Mouse (Mus musculus) heart, embryonic 14.5 days (tissue): ENCODE measurements around the gene Vps54. TPM values are rescaled to one million over a fixed set of nuclear protein-coding genes. Genes with fewer than 3 reads are reported as not detected.

Experiments
- ATAC-seq: fragments of 200-750 bp; cut with Nextera tagmentation; 2 replicates; pipeline ENCODE4 v1.8.0; 2017; ENCODE audit warnings: low read depth, moderate TSS enrichment; ENCODE audit not compliant: insufficient number of reproducible peaks, insufficient read depth, low FRiP score
- H3K27ac ChIP-seq, 2 experiments: fragments of 200-500 bp in 1 of 2; fragments of 300-500 bp in 1 of 2; sonication (generic) in 1 of 2; replicated peaks in 1 of 2; 2 replicates each; pipeline ENCODE4 v1.5.1; 2012 to 2014; ENCODE audit warnings: low read depth in 2 of 2, low read length in 2 of 2, control low read depth in 1 of 2, mild to moderate bottlenecking in 1 of 2, mixed read lengths in 1 of 2; ENCODE audit not compliant: control insufficient read depth in 1 of 2, insufficient read depth in 1 of 2
- H3K27me3 ChIP-seq: fragments of 300-500 bp; sonication (generic); 2 replicates; pipeline ENCODE4 v1.6.1; 2014; ENCODE audit warnings: mild to moderate bottlenecking, low read length, control low read depth; ENCODE audit not compliant: control insufficient read depth, insufficient read depth
- H3K36me3 ChIP-seq: fragments of 300-500 bp; sonication (generic); 2 replicates; pipeline ENCODE4 v1.6.1; 2014; ENCODE audit warnings: mild to moderate bottlenecking, control low read depth, low read length, mixed read lengths; ENCODE audit not compliant: control insufficient read depth, insufficient read depth
- H3K4me1 ChIP-seq, 2 experiments: fragments of 200-500 bp in 1 of 2; fragments of 300-500 bp in 1 of 2; sonication (generic) in 1 of 2; 2 replicates each; pipeline ENCODE4 v1.6.1; 2012 to 2014; ENCODE audit warnings: low read length in 2 of 2, control low read depth in 1 of 2, mixed read lengths in 1 of 2; ENCODE audit not compliant: control insufficient read depth in 2 of 2, insufficient read depth in 2 of 2
- H3K4me2 ChIP-seq: fragments of 300-500 bp; sonication (generic); 2 replicates; pipeline ENCODE4 v1.6.1; 2014; ENCODE audit warnings: mild to moderate bottlenecking, low read length
- H3K4me3 ChIP-seq, 2 experiments: fragments of 200-500 bp in 1 of 2; fragments of 300-500 bp in 1 of 2; sonication (generic) in 1 of 2; 2 replicates each; pipeline ENCODE4 v1.5.1; 2012 to 2014; ENCODE audit warnings: low read length in 2 of 2, mild to moderate bottlenecking in 2 of 2, control low read depth in 1 of 2, low read depth in 1 of 2, moderate library complexity in 1 of 2; ENCODE audit not compliant: control insufficient read depth in 1 of 2, insufficient read depth in 1 of 2
- H3K9ac ChIP-seq: fragments of 300-500 bp; sonication (generic); 2 replicates; pipeline ENCODE4 v1.6.1; 2014; ENCODE audit warnings: mild to moderate bottlenecking, low read length
- H3K9me3 ChIP-seq: fragments of 300-500 bp; sonication (generic); 2 replicates; pipeline ENCODE4 v1.6.1; 2016; ENCODE audit warnings: low read length, control low read depth; ENCODE audit not compliant: control insufficient read depth
- WGBS: fragments of 180-500 bp; shearing (Covaris S2); extraction: QIAGEN DNeasy Blood & Tissue Kit; methylation state at CpG from one replicate; pipeline ENCODE4 v1.1.7; 2014; 5-methylcytosine and 5-hydroxymethylcytosine counted together
- microRNA counts: library from miRNA; unstranded; fragments of <30 nt; microRNA quantifications from one replicate; lab custom pipeline; 2016
- microRNA-seq: library from miRNA; unstranded; fragments of <30 nt; microRNA quantifications from one replicate; pipeline ENCODE4, GENCODE M21; 2016
- polyA plus RNA-seq: library from polyadenylated mRNA; unstranded; fragments of >200 nt; fragmentation: Nextera tagmentation; extraction: Ambion mirVana; gene quantifications from 2 replicates; pipeline ENCODE4 v1.2.1, GENCODE M21; 2014

The Vps54 gene
- polyA plus RNA-seq, 1 experiment from 2014 or later, result 12.3 TPM

DNA sequence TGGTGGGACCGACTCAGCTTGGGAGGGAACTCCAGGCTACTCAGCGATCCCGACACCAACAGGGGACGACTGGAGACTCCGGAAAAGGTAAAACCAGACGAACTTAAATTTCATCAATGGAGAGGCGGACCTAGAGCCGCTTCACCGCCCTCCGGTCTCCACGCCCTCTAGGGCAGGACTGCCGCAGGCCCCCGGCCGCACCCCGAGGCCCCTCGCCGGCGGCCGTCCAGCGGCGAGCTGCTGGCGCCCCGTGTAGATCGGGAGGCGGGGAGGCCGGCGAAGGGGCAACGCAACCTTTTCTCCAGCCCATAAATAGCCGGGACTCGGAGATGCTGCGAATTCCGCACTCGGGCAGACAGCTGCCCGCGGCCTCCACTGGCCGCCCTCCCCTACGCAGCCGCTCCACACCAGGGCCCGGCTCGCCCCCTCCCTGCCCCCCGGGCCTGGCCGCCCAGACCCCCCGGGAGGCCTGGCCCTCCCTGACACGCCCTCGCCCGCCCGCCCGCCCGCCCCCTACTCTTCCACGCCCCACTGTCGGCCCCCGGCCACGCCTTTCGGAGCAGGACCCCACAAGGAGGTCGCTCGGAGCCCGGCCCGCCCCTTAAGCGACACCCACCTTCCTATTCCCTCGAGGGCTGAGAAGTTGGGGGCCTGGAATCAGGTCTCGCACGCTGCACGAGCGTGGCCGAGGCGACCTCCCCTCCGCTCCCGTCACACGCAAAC lies 131.5 kb downstream of the Vps54 start:
- peak overlapping the region; percentile 55 to 76 for H3K4me3 ChIP-seq
- no peaks in the 10 kb centered on the region for H3K27me3 ChIP-seq
- H3K9me3 ChIP-seq, result no peaks in the 10 kb centered on the region
- H3K4me1 ChIP-seq, result peaks cover 6 to 14% of the 10 kb centered on the region in 2 experiments
- peak overlapping the region; percentile 72 for H3K4me2 ChIP-seq
- WGBS, result under 1% methylated on average over 61 of the region's 69 CpGs
- H3K36me3 ChIP-seq, result no peaks in the 10 kb centered on the region
- H3K9ac ChIP-seq, result peak overlapping the region; percentile 75
- peak overlapping the region; percentile 94 to 95 for H3K27ac ChIP-seq
- peak; percentile 96 for ATAC-seq

MicroRNAs encoded within 50 kb of the gene (microRNA counts, 519-probe panel; counts per million panel counts)
- 322 counts per million, percentile 70 among the panel's probes with 10 or more counts for microRNA mmu-miR-1933-3p (lab: Ali Mortazavi, UCI)
- 322 counts per million, percentile 70 among the panel's probes with 10 or more counts for microRNA mmu-miR-1933-5p (lab: Ali Mortazavi, UCI)

Small RNAs within 50 kb of the gene (microRNA-seq; reads per million reads assigned to microRNA genes)
- 3.1 reads per million, percentile 5 among the genes with 10 or more reads in this experiment for gene Mir1933

Other genes starting within 250 kb of the Vps54 start
- gene Peli1, start 148.0 kb upstream of the Vps54 start, polyA plus RNA-seq, result 26.8 and 27.2 TPM in 2 replicates
- 183 and 194 TPM in 2 replicates for gene Ugp2, start 131.9 kb downstream of the Vps54 start, polyA plus RNA-seq